In genomic region chrX:160583589-160583988, GRCm38 (mm10) we compare ENCODE assay signal across 11 mouse cellular contexts.
DNase-seq lines count a peak whose midpoint lies in the region; ATAC-seq and TF ChIP-seq lines count a peak whose summit lies in the region.
"Had no signal": no experiment of that assay in that cellular context is flagged by ENCODE, and none has a peak within 500 bp of the region (broad histone marks: within the 10 kb centered on the region; RNA-seq: fewer than 3 reads in every experiment).

No protein-coding gene starts in this region.

- TF ChIP-seq CTCF in kidney, postnatal 0 days (IDR thresholded peaks at IDR 0.05; ENCODE audit: low read depth): peak; percentile 64

- H3K4me2 ChIP-seq in kidney, postnatal 0 days (ENCODE audit: low read length): no peak overlapping the region
- H3K4me2 ChIP-seq in kidney, embryonic 14.5 days (replicated peaks; ENCODE audit: low read depth, low read length): no peak overlapping the region
- no peak overlapping the region for H3K4me2 ChIP-seq in hindbrain, embryonic 13.5 days
- H3K4me2 ChIP-seq: liver, embryonic 15.5 days had no signal

- DNase-seq in cerebellum, postnatal 10 days: peak; percentile 43 to 51
- DNase-seq in cerebellum, postnatal 36 days: no peak
- peak; percentile 41 for DNase-seq in kidney, postnatal 0 days (ENCODE audit: low spot score)
- peak; percentile 47 for DNase-seq in 3T3-L1 (ENCODE audit: low read depth, low spot score)
- DNase-seq in Muller cell, postnatal 12 days (ENCODE audit: inconsistent ontology term): no peak
- DNase-seq: kidney, adult 2 months; thymus, postnatal 4 days had no signal

- no peak overlapping the region for H3K9ac ChIP-seq in kidney, postnatal 0 days (ENCODE audit: low read depth, low read length)
- no peak overlapping the region for H3K9ac ChIP-seq in kidney, embryonic 14.5 days (ENCODE audit: low read depth, low read length)
- H3K9ac ChIP-seq in hindbrain, embryonic 13.5 days: no peak overlapping the region
- H3K9ac ChIP-seq: liver, embryonic 15.5 days had no signal

- no peaks in the 10 kb centered on the region for H3K36me3 ChIP-seq in kidney, postnatal 0 days (ENCODE audit: insufficient read depth, low read length)
- H3K36me3 ChIP-seq in kidney, embryonic 14.5 days (ENCODE audit: control insufficient read depth, insufficient read depth, low read length): no peaks in the 10 kb centered on the region
- H3K36me3 ChIP-seq in hindbrain, embryonic 13.5 days: no peaks in the 10 kb centered on the region
- H3K36me3 ChIP-seq: liver, embryonic 15.5 days had no signal

- no peak overlapping the region for H3K27ac ChIP-seq in kidney, postnatal 0 days
- H3K27ac ChIP-seq in kidney, embryonic 14.5 days (ENCODE audit: low read depth, low read length): no peak overlapping the region
- H3K27ac ChIP-seq in hindbrain, embryonic 13.5 days: no peak overlapping the region
- H3K27ac ChIP-seq: liver, embryonic 15.5 days had no signal

- H3K27me3 ChIP-seq in kidney, postnatal 0 days (ENCODE audit: insufficient read depth, low read length): no peaks in the 10 kb centered on the region
- H3K27me3 ChIP-seq in kidney, embryonic 14.5 days (ENCODE audit: control insufficient read depth, insufficient read depth, low read length): peaks cover 3% of the 10 kb centered on the region; the same call in 1 of the 2 replicates
- peaks cover 12% of the 10 kb centered on the region; the same call in 1 of the 2 replicates for H3K27me3 ChIP-seq in hindbrain, embryonic 13.5 days
- H3K27me3 ChIP-seq: liver, embryonic 15.5 days had no signal

- ATAC-seq in kidney, postnatal 0 days (replicated peaks; ENCODE audit: low FRiP score, low read depth): 0 out of 2 replicates have a peak, but pooled peaks have one; percentile 17
- no peak for ATAC-seq in kidney, embryonic 14.5 days (ENCODE audit: low FRiP score, low TSS enrichment)
- 0 out of 2 replicates have a peak, but pooled peaks have one; percentile 46 for ATAC-seq in hindbrain, embryonic 13.5 days (ENCODE audit: low FRiP score)
- ATAC-seq in erythroid progenitor cell, adult 5-6 weeks (replicated peaks; ENCODE audit: low FRiP score, poor library complexity, severe bottlenecking): no peak

- H3K4me1 ChIP-seq in kidney, postnatal 0 days (replicated peaks; ENCODE audit: insufficient read depth, low read length): no peaks in the 10 kb centered on the region
- no peaks in the 10 kb centered on the region for H3K4me1 ChIP-seq in kidney, embryonic 14.5 days (ENCODE audit: control insufficient read depth, insufficient read depth, low read length)
- no peaks in the 10 kb centered on the region for H3K4me1 ChIP-seq in hindbrain, embryonic 13.5 days (replicated peaks)
- H3K4me1 ChIP-seq: liver, embryonic 15.5 days had no signal

- H3K9me3 ChIP-seq in kidney, postnatal 0 days (replicated peaks; ENCODE audit: low read length): no peaks in the 10 kb centered on the region
- no peaks in the 10 kb centered on the region for H3K9me3 ChIP-seq in kidney, embryonic 14.5 days (ENCODE audit: control insufficient read depth, low read length)
- no peaks in the 10 kb centered on the region for H3K9me3 ChIP-seq in hindbrain, embryonic 13.5 days
- H3K9me3 ChIP-seq: liver, embryonic 15.5 days had no signal

- 75% methylated on average over 5 of the region's 5 CpGs for WGBS in kidney, postnatal 0 days
- WGBS in kidney, embryonic 14.5 days: 78% methylated on average over 5 of the region's 5 CpGs
- WGBS in hindbrain, embryonic 13.5 days: 71% methylated on average over 5 of the region's 5 CpGs

- H3K4me3 ChIP-seq in kidney, postnatal 0 days (replicated peaks; ENCODE audit: low read depth, low read length): no peak overlapping the region
- H3K4me3 ChIP-seq in kidney, embryonic 14.5 days (ENCODE audit: low read length): no peak overlapping the region
- no peak overlapping the region for H3K4me3 ChIP-seq in hindbrain, embryonic 13.5 days
- H3K4me3 ChIP-seq: liver, embryonic 15.5 days had no signal

Comparison
In these comparisons a context has a peak if more than half of its experiments do, and no peak if none do; other contexts are left out.
1. DNase-seq: peak in cerebellum, postnatal 10 days (2 of 2), kidney, postnatal 0 days (single experiment) and 3T3-L1 (single experiment); none in cerebellum, postnatal 36 days (0 of 2) and Muller cell, postnatal 12 days (single experiment).
2. ATAC-seq: peak in kidney, postnatal 0 days (single experiment) and hindbrain, embryonic 13.5 days (single experiment); none in kidney, embryonic 14.5 days (single experiment) and erythroid progenitor cell, adult 5-6 weeks (single experiment).